Mouse (Mus musculus) heart, postnatal 0 days (tissue): Measurements from ENCODE around the gene Ank2. TPM values are rescaled to one million over a fixed set of nuclear protein-coding genes. Genes with fewer than 3 reads are reported as not detected.
"Not testable (repeated sequence)": the region's sequence is repeated elsewhere in the genome, so short reads cannot be mapped to it uniquely, and the experiment has no call there.

Experiments used
- ATAC-seq: fragments of 200-750 bp; cut with Nextera tagmentation; 2 replicates; pipeline ENCODE4 v1.8.0; 2017; ENCODE audit warnings: low read depth, moderate number of reproducible peaks, moderate library complexity; ENCODE audit not compliant: insufficient read depth
- DNase-seq: peaks from one replicate; pipeline ENCODE4 v3.0.0-alpha.2; 2016; ENCODE audit warnings: low spot score
- H3K27ac ChIP-seq: fragments of 300-500 bp; sonication (generic); 2 replicates; pipeline ENCODE4 v1.5.1; 2014; ENCODE audit warnings: low read depth, mild to moderate bottlenecking
- H3K27me3 ChIP-seq: fragments of 300-500 bp; sonication (generic); 2 replicates; pipeline ENCODE4 v1.6.1; 2014; ENCODE audit warnings: low read length, mixed read lengths; ENCODE audit not compliant: control insufficient read depth, insufficient read depth
- H3K36me3 ChIP-seq: fragments of 300-500 bp; sonication (generic); replicated peaks from 2 replicates; pipeline ENCODE4 v1.6.1; 2014; ENCODE audit warnings: low read length, mixed read lengths; ENCODE audit not compliant: control insufficient read depth, insufficient read depth
- H3K4me1 ChIP-seq: fragments of 300-500 bp; sonication (generic); 2 replicates; pipeline ENCODE4 v1.6.1; 2014; ENCODE audit warnings: antibody characterized with exemption; ENCODE audit not compliant: control insufficient read depth, insufficient read depth
- H3K4me2 ChIP-seq: fragments of 300-500 bp; sonication (generic); 2 replicates; pipeline ENCODE4 v1.6.1; 2014; ENCODE audit warnings: low read depth, mild to moderate bottlenecking, low read length, moderate library complexity
- H3K4me3 ChIP-seq: fragments of 300-500 bp; sonication (generic); 2 replicates; pipeline ENCODE4 v1.5.1; 2014; ENCODE audit warnings: low read depth, low read length
- H3K9ac ChIP-seq: fragments of 300-500 bp; sonication (generic); replicated peaks from 2 replicates; pipeline ENCODE4 v1.6.1; 2014; ENCODE audit warnings: low read depth, low read length, mixed read lengths
- H3K9me3 ChIP-seq: fragments of 300-500 bp; sonication (generic); replicated peaks from 2 replicates; pipeline ENCODE4 v1.6.1; 2016; ENCODE audit warnings: low read length; ENCODE audit not compliant: control insufficient read depth
- CTCF ChIP-seq: IDR thresholded peaks from 2 replicates; pipeline ENCODE4 v1.5.1; 2016; ENCODE audit warnings: antibody characterized with exemption, control low read depth, low read depth
- EP300 ChIP-seq: IDR thresholded peaks from 2 replicates; pipeline ENCODE4 v1.6.1; 2016; ENCODE audit warnings: antibody characterized with exemption, low read depth
- WGBS: fragments of 180-500 bp; shearing (Covaris S2); extraction: QIAGEN DNeasy Blood & Tissue Kit; methylation state at CpG from one replicate; pipeline ENCODE4 v1.1.7; 2014; 5-methylcytosine and 5-hydroxymethylcytosine counted together
- polyA plus RNA-seq: library from polyadenylated mRNA; unstranded; fragments of >200 nt; fragmentation: Nextera tagmentation; extraction: Ambion mirVana; gene quantifications from 2 replicates; pipeline ENCODE4 v1.2.1, GENCODE M21; 2015
- total RNA-seq: library from RNA; depleted of rRNA; stranded (reverse); fragments of >200 nt; gene quantifications from 2 replicates; pipeline ENCODE4 v1.2.3, GENCODE M21; 2014; ENCODE audit warnings: low replicate concordance

The Ank2 gene
- total and polyA plus RNA-seq, 2 experiments from 2014 or later: 45.1 to 138 TPM

- Histone ChIP-seq H3K4me2 (no peak overlapping the region), H3K9ac (no peak overlapping the region), H3K27ac (no peak overlapping the region), H3K36me3 (no peaks in the 10 kb centered on the region), H3K4me3 (no peak overlapping the region), H3K27me3 (no peaks in the 10 kb centered on the region), H3K4me1 (no peaks in the 10 kb centered on the region), H3K9me3 (no peaks in the 10 kb centered on the region)
- no peak for ATAC-seq
- WGBS: 96% methylated on average over 5 of the region's 5 CpGs
- no peak for DNase-seq
- no peak for TF ChIP-seq CTCF
- no peak for TF ChIP-seq EP300
These were observed 98.2 kb downstream of the Ank2 start for GRCm38 (mm10) chr3:127400976-127401375.

- not testable (repeated sequence) for H3K4me1 ChIP-seq, H3K4me2 ChIP-seq, H3K27me3 ChIP-seq, H3K27ac ChIP-seq, ATAC-seq, H3K36me3 ChIP-seq, DNase-seq, H3K9me3 ChIP-seq, H3K4me3 ChIP-seq, H3K9ac ChIP-seq
- 97% methylated on average over 3 of the region's 3 CpGs for WGBS
These were observed 98.7 kb downstream of the Ank2 start for GRCm38 (mm10) chr3:127400468-127400867.

- TF ChIP-seq CTCF (no peak), EP300 (no peak)
- Histone ChIP-seq H3K4me2 (no peak overlapping the region), H3K36me3 (no peaks in the 10 kb centered on the region), H3K9ac (no peak overlapping the region), H3K27ac (no peak overlapping the region), H3K4me3 (no peak overlapping the region), H3K27me3 (no peaks in the 10 kb centered on the region), H3K9me3 (no peaks in the 10 kb centered on the region), H3K4me1 (no peaks in the 10 kb centered on the region)
- WGBS: 87% methylated on average over 9 of the region's 9 CpGs
- ATAC-seq (no peak), DNase-seq (no peak)
These were observed 101.4 kb downstream of the Ank2 start for GRCm38 (mm10) chr3:127397774-127398173.

GRCm38 (mm10) chr3:127395202-127395601 is 103.9 kb downstream of the Ank2 start:
- H3K4me3 ChIP-seq: no peak overlapping the region
- no peaks in the 10 kb centered on the region for H3K4me1 ChIP-seq
- ATAC-seq (no peak), DNase-seq (no peak)
- no peaks in the 10 kb centered on the region for H3K36me3 ChIP-seq
- H3K27me3 ChIP-seq: no peaks in the 10 kb centered on the region
- H3K9ac ChIP-seq: no peak overlapping the region
- H3K4me2 ChIP-seq: no peak overlapping the region
- no peak overlapping the region for H3K27ac ChIP-seq
- 68% methylated on average over 8 of the region's 8 CpGs for WGBS
- no peaks in the 10 kb centered on the region for H3K9me3 ChIP-seq
- no peak for TF ChIP-seq CTCF
- no peak for TF ChIP-seq EP300

GRCm38 (mm10) chr3:127387016-127387517 is 112.1 kb downstream of the Ank2 start:
- H3K27ac ChIP-seq: no peak overlapping the region
- H3K4me3 ChIP-seq: no peak overlapping the region
- no peak for ATAC-seq
- no peak overlapping the region for H3K4me2 ChIP-seq
- no peaks in the 10 kb centered on the region for H3K9me3 ChIP-seq
- H3K4me1 ChIP-seq: no peaks in the 10 kb centered on the region
- no peaks in the 10 kb centered on the region for H3K36me3 ChIP-seq
- TF ChIP-seq CTCF (no peak), EP300 (no peak)
- no peak overlapping the region for H3K9ac ChIP-seq
- WGBS: 85% methylated on average over 14 of the region's 14 CpGs
- no peaks in the 10 kb centered on the region for H3K27me3 ChIP-seq
- no peak for DNase-seq

- 96% methylated on average over 3 of the region's 3 CpGs for WGBS
- no peaks in the 10 kb centered on the region for H3K36me3 ChIP-seq
- ATAC-seq (no peak), DNase-seq (no peak)
- no peak overlapping the region for H3K27ac ChIP-seq
- no peak overlapping the region for H3K4me3 ChIP-seq
- no peaks in the 10 kb centered on the region for H3K4me1 ChIP-seq
- TF ChIP-seq EP300 (no peak), CTCF (no peak)
- no peaks in the 10 kb centered on the region for H3K9me3 ChIP-seq
- H3K27me3 ChIP-seq: no peaks in the 10 kb centered on the region
- H3K4me2 ChIP-seq: no peak overlapping the region
- no peak overlapping the region for H3K9ac ChIP-seq
These were observed 115.9 kb downstream of the Ank2 start for GRCm38 (mm10) chr3:127383231-127383630.
